Mouse (Mus musculus): Measurements from ENCODE around the gene Ccdc137. TPM values are rescaled to one million over a fixed set of nuclear protein-coding genes. Genes with fewer than 3 reads are reported as not detected.

Gene Ccdc137
- polyA plus RNA-seq, 1 experiment from 2014 or later = 31.3 TPM

- H3K4me1 ChIP-seq (ENCODE audit: control insufficient read depth, insufficient read depth, low read length) = peaks cover 10% of the 10 kb centered on the region
- WGBS = 24% methylated on average over 12 of the region's 12 CpGs
- H3K4me2 ChIP-seq (ENCODE audit: low read depth, low read length) = peak overlapping the region; percentile 54
- no peaks in the 10 kb centered on the region for H3K36me3 ChIP-seq (ENCODE audit: control insufficient read depth, insufficient read depth, low read length)
- peak overlapping the region; percentile 98 for H3K4me3 ChIP-seq (ENCODE audit: low read length)
- no peak overlapping the region; the same call in 1 of the 2 replicates for H3K27ac ChIP-seq (ENCODE audit: low read length)
- peak overlapping the region; percentile 96 for H3K9ac ChIP-seq (ENCODE audit: low read depth, low read length)
- H3K27me3 ChIP-seq (replicated peaks; ENCODE audit: control insufficient read depth, insufficient read depth, low read length) = no peaks in the 10 kb centered on the region
- no peak for ATAC-seq
- no peaks in the 10 kb centered on the region for H3K9me3 ChIP-seq (ENCODE audit: control insufficient read depth, low read length)
Measured at GRCm38 (mm10) chr11:120437857-120438385, 20.0 kb upstream of the Ccdc137 start.

- no peaks in the 10 kb centered on the region for H3K36me3 ChIP-seq (ENCODE audit: control insufficient read depth, insufficient read depth, low read length)
- ATAC-seq = no peak
- no peaks in the 10 kb centered on the region for H3K27me3 ChIP-seq (replicated peaks; ENCODE audit: control insufficient read depth, insufficient read depth, low read length)
- no peaks in the 10 kb centered on the region for H3K4me1 ChIP-seq (ENCODE audit: control insufficient read depth, insufficient read depth, low read length)
- 93% methylated on average over 3 of the region's 3 CpGs for WGBS
- H3K9me3 ChIP-seq (ENCODE audit: control insufficient read depth, low read length) = no peaks in the 10 kb centered on the region
- no peak within 1 kb of the TSS for H3K9ac ChIP-seq (ENCODE audit: low read depth, low read length)
- H3K27ac ChIP-seq (ENCODE audit: low read length) = no peak within 1 kb of the TSS
- no peak within 1 kb of the TSS for H3K4me3 ChIP-seq (ENCODE audit: low read length)
- H3K4me2 ChIP-seq (ENCODE audit: low read depth, low read length) = no peak within 1 kb of the TSS
Measured at GRCm38 (mm10) chr11:120442344-120442743, 15.6 kb upstream of the Ccdc137 start, which contains the start of gene Tspan10. TSS of gene Tspan10 (plus strand) at chr11:120442644.

GRCm38 (mm10) chr11:120442765-120443280, 15.1 kb upstream of the Ccdc137 start:
- H3K4me1 ChIP-seq (ENCODE audit: control insufficient read depth, insufficient read depth, low read length) = no peaks in the 10 kb centered on the region
- 86% methylated on average over 3 of the region's 3 CpGs for WGBS
- ATAC-seq = no peak

GRCm38 (mm10) chr11:120444106-120444505, 13.8 kb upstream of the Ccdc137 start:
- Histone ChIP-seq H3K4me2 (ENCODE audit: low read depth, low read length) (no peak overlapping the region), H3K9me3 (ENCODE audit: control insufficient read depth, low read length) (no peaks in the 10 kb centered on the region), H3K9ac (ENCODE audit: low read depth, low read length) (0 out of 2 replicates have a peak overlapping the region, but pooled peaks have one; percentile 5), H3K27ac (ENCODE audit: low read length) (no peak overlapping the region), H3K4me1 (ENCODE audit: control insufficient read depth, insufficient read depth, low read length) (no peaks in the 10 kb centered on the region), H3K4me3 (ENCODE audit: low read length) (no peak overlapping the region), H3K27me3 (replicated peaks; ENCODE audit: control insufficient read depth, insufficient read depth, low read length) (no peaks in the 10 kb centered on the region), H3K36me3 (ENCODE audit: control insufficient read depth, insufficient read depth, low read length) (no peaks in the 10 kb centered on the region)
- WGBS = 70% methylated on average over 6 of the region's 6 CpGs
- ATAC-seq = no peak

More at GRCm38 (mm10) chr11:120442765-120443280, 15.1 kb upstream of the Ccdc137 start:
- no peaks in the 10 kb centered on the region for H3K9me3 ChIP-seq (ENCODE audit: control insufficient read depth, low read length)
- H3K4me2 ChIP-seq (ENCODE audit: low read depth, low read length) = no peak overlapping the region
- H3K27me3 ChIP-seq (replicated peaks; ENCODE audit: control insufficient read depth, insufficient read depth, low read length) = no peaks in the 10 kb centered on the region
- H3K9ac ChIP-seq (ENCODE audit: low read depth, low read length) = no peak overlapping the region
- no peaks in the 10 kb centered on the region for H3K36me3 ChIP-seq (ENCODE audit: control insufficient read depth, insufficient read depth, low read length)
- H3K27ac ChIP-seq (ENCODE audit: low read length) = no peak overlapping the region
- no peak overlapping the region for H3K4me3 ChIP-seq (ENCODE audit: low read length)

GRCm38 (mm10) chr11:120445475-120445874, 12.4 kb upstream of the Ccdc137 start:
- Histone ChIP-seq H3K4me3 (ENCODE audit: low read length) (no peak overlapping the region), H3K27me3 (replicated peaks; ENCODE audit: control insufficient read depth, insufficient read depth, low read length) (no peaks in the 10 kb centered on the region), H3K4me2 (ENCODE audit: low read depth, low read length) (no peak overlapping the region), H3K36me3 (ENCODE audit: control insufficient read depth, insufficient read depth, low read length) (no peaks in the 10 kb centered on the region), H3K27ac (ENCODE audit: low read length) (no peak overlapping the region), H3K9ac (ENCODE audit: low read depth, low read length) (no peak overlapping the region), H3K9me3 (ENCODE audit: control insufficient read depth, low read length) (no peaks in the 10 kb centered on the region), H3K4me1 (ENCODE audit: control insufficient read depth, insufficient read depth, low read length) (no peaks in the 10 kb centered on the region)
- WGBS = 73% methylated on average over 3 of the region's 3 CpGs
- no peak for ATAC-seq

GRCm38 (mm10) chr11:120447179-120447578, 10.7 kb upstream of the Ccdc137 start:
- H3K4me2 ChIP-seq (ENCODE audit: low read depth, low read length) = no peak overlapping the region
- 77% methylated on average over 7 of the region's 7 CpGs for WGBS

GRCm38 (mm10) chr11:120452246-120452645, 5.7 kb upstream of the Ccdc137 start:
- Histone ChIP-seq H3K4me1 (ENCODE audit: control insufficient read depth, insufficient read depth, low read length) (0 out of 2 replicates have a peak, but pooled peaks cover 6% of the 10 kb centered on the region), H3K27ac (ENCODE audit: low read length) (no peak overlapping the region), H3K4me2 (ENCODE audit: low read depth, low read length) (no peak overlapping the region), H3K4me3 (ENCODE audit: low read length) (no peak overlapping the region), H3K36me3 (ENCODE audit: control insufficient read depth, insufficient read depth, low read length) (no peaks in the 10 kb centered on the region), H3K27me3 (replicated peaks; ENCODE audit: control insufficient read depth, insufficient read depth, low read length) (no peaks in the 10 kb centered on the region), H3K9ac (ENCODE audit: low read depth, low read length) (no peak overlapping the region), H3K9me3 (ENCODE audit: control insufficient read depth, low read length) (no peaks in the 10 kb centered on the region)
- WGBS = 63% methylated on average over 3 of the region's 3 CpGs
- no peak for ATAC-seq

More at GRCm38 (mm10) chr11:120447179-120447578, 10.7 kb upstream of the Ccdc137 start:
- H3K27me3 ChIP-seq (replicated peaks; ENCODE audit: control insufficient read depth, insufficient read depth, low read length) = no peaks in the 10 kb centered on the region
- H3K4me1 ChIP-seq (ENCODE audit: control insufficient read depth, insufficient read depth, low read length) = no peaks in the 10 kb centered on the region
- H3K9me3 ChIP-seq (ENCODE audit: control insufficient read depth, low read length) = no peaks in the 10 kb centered on the region
- H3K9ac ChIP-seq (ENCODE audit: low read depth, low read length) = no peak overlapping the region
- no peak for ATAC-seq
- no peak overlapping the region for H3K27ac ChIP-seq (ENCODE audit: low read length)
- H3K4me3 ChIP-seq (ENCODE audit: low read length) = no peak overlapping the region
- no peaks in the 10 kb centered on the region for H3K36me3 ChIP-seq (ENCODE audit: control insufficient read depth, insufficient read depth, low read length)

- no peak within 1 kb of the TSS for H3K4me3 ChIP-seq (ENCODE audit: low read length)
- H3K27ac ChIP-seq (ENCODE audit: low read length) = no peak within 1 kb of the TSS
- no peak for ATAC-seq
- no peak within 1 kb of the TSS for H3K4me2 ChIP-seq (ENCODE audit: low read depth, low read length)
- H3K4me1 ChIP-seq (ENCODE audit: control insufficient read depth, insufficient read depth, low read length) = 0 out of 2 replicates have a peak, but pooled peaks cover 6% of the 10 kb centered on the region
- H3K36me3 ChIP-seq (ENCODE audit: control insufficient read depth, insufficient read depth, low read length) = no peaks in the 10 kb centered on the region
- H3K9me3 ChIP-seq (ENCODE audit: control insufficient read depth, low read length) = no peaks in the 10 kb centered on the region
- H3K9ac ChIP-seq (ENCODE audit: low read depth, low read length) = no peak within 1 kb of the TSS
- H3K27me3 ChIP-seq (replicated peaks; ENCODE audit: control insufficient read depth, insufficient read depth, low read length) = no peaks in the 10 kb centered on the region
- WGBS = 91% methylated on average over 4 of the region's 4 CpGs
Measured at GRCm38 (mm10) chr11:120453306-120453705, 4.6 kb upstream of the Ccdc137 start, which contains the start of gene Pde6g. TSS of gene Pde6g (minus strand) at chr11:120453500.

GRCm38 (mm10) chr11:120454965-120455364, 3.0 kb upstream of the Ccdc137 start:
- H3K9ac ChIP-seq (ENCODE audit: low read depth, low read length) = no peak overlapping the region
- no peak overlapping the region for H3K27ac ChIP-seq (ENCODE audit: low read length)
- H3K4me2 ChIP-seq (ENCODE audit: low read depth, low read length) = no peak overlapping the region
- peaks cover 15% of the 10 kb centered on the region for H3K4me1 ChIP-seq (ENCODE audit: control insufficient read depth, insufficient read depth, low read length)
- no peaks in the 10 kb centered on the region for H3K9me3 ChIP-seq (ENCODE audit: control insufficient read depth, low read length)
- no peaks in the 10 kb centered on the region for H3K27me3 ChIP-seq (replicated peaks; ENCODE audit: control insufficient read depth, insufficient read depth, low read length)
- H3K36me3 ChIP-seq (ENCODE audit: control insufficient read depth, insufficient read depth, low read length) = no peaks in the 10 kb centered on the region
- ATAC-seq = no peak
- H3K4me3 ChIP-seq (ENCODE audit: low read length) = no peak overlapping the region
- 95% methylated on average over 4 of the region's 4 CpGs for WGBS

Measured in intestine, embryonic 16.5 days (tissue).